Mouse (Mus musculus): ENCODE measurements around the gene Cuzd1.
A peak's percentile ranks its signal among the peaks of the same experiment; 100 is the strongest.

The Cuzd1 gene

GRCm38 (mm10) chr7:131322192-131322591 lies at the start of gene Cuzd1:
Gene Cuzd1 (minus strand): TSS chr7:131322292.
- DNase-seq: no peak

- DNase-seq: no peak
Observed at GRCm38 (mm10) chr7:131371470-131371860, 49.4 kb upstream of the Cuzd1 start.

- DNase-seq: peak; percentile 87 to 90
Observed at GRCm38 (mm10) chr7:131370648-131371469, 48.8 kb upstream of the Cuzd1 start, which contains the start of gene Pstk. Gene Pstk (plus strand): TSS chr7:131371141.

GRCm38 (mm10) chr7:131364131-131364530 lies 42.0 kb upstream of the Cuzd1 start:
- no peak for DNase-seq

- peak; percentile 89 to 90 for DNase-seq
Observed at GRCm38 (mm10) chr7:131362615-131363300, 40.7 kb upstream of the Cuzd1 start, which contains the start of gene 2310057M21Rik. Gene 2310057M21Rik (minus strand): TSS chr7:131362759.

GRCm38 (mm10) chr7:131362269-131362614 lies 40.1 kb upstream of the Cuzd1 start:
- no peak for DNase-seq

- DNase-seq: no peak
Observed at GRCm38 (mm10) chr7:131356105-131356504, 34.0 kb upstream of the Cuzd1 start.

GRCm38 (mm10) chr7:131345856-131346541 lies 23.9 kb upstream of the Cuzd1 start:
- no peak for DNase-seq

- DNase-seq: no peak
Observed at GRCm38 (mm10) chr7:131337502-131338068, 15.5 kb upstream of the Cuzd1 start.

- no peak for DNase-seq
Observed at GRCm38 (mm10) chr7:131333564-131333963, 11.5 kb upstream of the Cuzd1 start, which contains the start of gene Fam24a. Gene Fam24a (plus strand): TSS chr7:131333864.

- no peak for DNase-seq
Observed at GRCm38 (mm10) chr7:131331688-131332087, 9.6 kb upstream of the Cuzd1 start.

- DNase-seq: no peak
Observed at GRCm38 (mm10) chr7:131329416-131329815, 7.3 kb upstream of the Cuzd1 start, which contains the start of gene Fam24b. Gene Fam24b (minus strand): TSS chr7:131329516.

- no peak for DNase-seq
Observed at GRCm38 (mm10) chr7:131327054-131327453, 5.0 kb upstream of the Cuzd1 start.

GRCm38 (mm10) chr7:131318340-131318739 lies 3.8 kb downstream of the Cuzd1 start:
- DNase-seq: no peak

- DNase-seq: no peak
Observed at GRCm38 (mm10) chr7:131317587-131317986, 4.5 kb downstream of the Cuzd1 start.

- no peak for DNase-seq
Observed at GRCm38 (mm10) chr7:131314493-131314892, 7.6 kb downstream of the Cuzd1 start.

GRCm38 (mm10) chr7:131306733-131307132 lies 15.4 kb downstream of the Cuzd1 start:
- no peak for DNase-seq

GRCm38 (mm10) chr7:131303340-131303739 lies 18.8 kb downstream of the Cuzd1 start:
- no peak for DNase-seq

- no peak for DNase-seq
Observed at GRCm38 (mm10) chr7:131297151-131297550, 24.9 kb downstream of the Cuzd1 start.

GRCm38 (mm10) chr7:131265851-131266250 lies 56.2 kb downstream of the Cuzd1 start:
- no peak for DNase-seq

GRCm38 (mm10) chr7:131264251-131264650 lies 57.8 kb downstream of the Cuzd1 start:
- DNase-seq: no peak

GRCm38 (mm10) chr7:131260946-131261345 lies 61.1 kb downstream of the Cuzd1 start:
- DNase-seq: no peak

All from B cell, adult 2 months (primary cell).